Mouse (Mus musculus) olfactory bulb, adult 2 months (tissue): ENCODE data around the gene Zdhhc11.

ENCODE experiments used
- CTCF ChIP-seq: fragments of 200-500 bp; IDR thresholded peaks from 2 replicates; pipeline ENCODE4 v1.5.1; 2012; ENCODE audit warnings: low read depth, mild to moderate bottlenecking, low read length, moderate library complexity; ENCODE audit not compliant: insufficient read depth
- POLR2A ChIP-seq: fragments of 200-500 bp; IDR thresholded peaks from 2 replicates; pipeline ENCODE4 v1.6.1; 2012; ENCODE audit warnings: mild to moderate bottlenecking, low read depth, low read length, moderate library complexity; ENCODE audit not compliant: insufficient read depth

DNA sequence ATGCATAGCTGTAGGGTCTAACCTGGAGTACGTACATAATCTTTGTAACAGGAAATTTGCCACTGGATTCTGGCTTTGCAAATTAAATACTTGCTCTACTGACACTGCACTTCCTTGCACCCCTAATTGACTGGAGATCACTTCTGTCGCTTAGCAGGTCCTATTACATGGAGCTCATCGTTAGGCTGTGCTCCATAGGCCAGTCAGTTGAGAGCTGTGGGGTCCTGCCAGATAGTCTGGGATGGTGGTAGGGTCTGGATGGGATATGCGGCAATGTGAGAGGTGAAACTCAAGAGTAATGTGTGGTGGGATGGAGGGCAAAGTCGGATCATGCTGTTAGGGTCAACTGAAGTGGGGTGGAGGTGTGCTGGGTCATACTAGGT lies 26.7 kb upstream of the Zdhhc11 start:
- TF ChIP-seq POLR2A = no peak
- no peak for TF ChIP-seq CTCF
